Mouse (Mus musculus) lung, postnatal 25 days (tissue): ENCODE results near the gene Ezr.
"Not testable (repeated sequence)": the region's sequence is repeated elsewhere in the genome, so short reads cannot be mapped to it uniquely, and the experiment has no call there.

Experiments
- DNase-seq: peaks from one replicate; pipeline ENCODE4 v3.0.0; 2022; ENCODE audit warnings: low spot score

The Ezr gene

GRCm38 (mm10) chr17:6707422-6707821 is 75.2 kb downstream of the Ezr start:
- DNase-seq: not testable (repeated sequence)

- DNase-seq: not testable (repeated sequence)
These were observed 76.1 kb downstream of the Ezr start for GRCm38 (mm10) chr17:6706448-6706847.

GRCm38 (mm10) chr17:6703381-6704270 is 79.0 kb downstream of the Ezr start:
- DNase-seq: not testable (repeated sequence)

- DNase-seq: not testable (repeated sequence)
These were observed 79.9 kb downstream of the Ezr start for GRCm38 (mm10) chr17:6702625-6703221.

GRCm38 (mm10) chr17:6700077-6700476 is 82.5 kb downstream of the Ezr start:
- not testable (repeated sequence) for DNase-seq

GRCm38 (mm10) chr17:6699502-6699901 is 83.1 kb downstream of the Ezr start:
- DNase-seq: not testable (repeated sequence)

- peak; percentile 74 for DNase-seq
These were observed 85.3 kb downstream of the Ezr start for GRCm38 (mm10) chr17:6697224-6697775.

GRCm38 (mm10) chr17:6696521-6696920 is 86.1 kb downstream of the Ezr start:
- DNase-seq: not testable (repeated sequence)

GRCm38 (mm10) chr17:6695712-6696111 is 86.9 kb downstream of the Ezr start:
- DNase-seq: not testable (repeated sequence)

- peak; percentile 93 for DNase-seq
These were observed 91.0 kb downstream of the Ezr start for GRCm38 (mm10) chr17:6691596-6691995.

- DNase-seq: not testable (repeated sequence)
These were observed 93.2 kb downstream of the Ezr start for GRCm38 (mm10) chr17:6689344-6689743.
